In the genomic region with DNA sequence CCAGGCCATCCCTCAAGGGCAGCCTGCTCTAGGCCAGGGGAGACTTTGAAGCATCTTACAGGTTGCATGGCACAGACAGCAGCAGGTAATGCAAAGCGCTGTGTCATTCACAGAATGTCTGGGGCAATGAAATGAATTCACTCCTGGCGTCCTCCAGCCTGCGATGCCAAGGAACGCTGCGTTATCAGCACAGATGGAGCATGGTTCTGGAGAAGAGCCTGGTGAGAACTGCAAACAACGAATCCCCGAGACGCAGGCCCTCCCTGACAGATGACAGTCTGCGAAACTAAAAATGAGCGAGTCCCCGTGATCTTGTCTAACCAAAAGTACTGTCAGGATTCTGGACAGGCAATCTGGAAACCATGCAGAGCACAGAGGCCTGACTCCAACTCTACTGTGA, we compare ENCODE assay signal across 10 mouse cellular contexts.
DNase-seq lines count a peak whose midpoint lies in the region; ATAC-seq and TF ChIP-seq lines count a peak whose summit lies in the region.
"Had no signal": no experiment of that assay in that cellular context is flagged by ENCODE, and none has a peak within 500 bp of the region (broad histone marks: within the 10 kb centered on the region; RNA-seq: fewer than 3 reads in every experiment).

No protein-coding gene starts in this region.

- no peaks in the 10 kb centered on the region for H3K9me3 ChIP-seq in forebrain, embryonic 14.5 days (replicated peaks; ENCODE audit: control insufficient read depth, low read length)
- H3K9me3 ChIP-seq in forebrain, embryonic 11.5 days (ENCODE audit: control insufficient read depth, low read length): no peaks in the 10 kb centered on the region
- H3K9me3 ChIP-seq in intestine, embryonic 16.5 days (ENCODE audit: control insufficient read depth, low read length): no peaks in the 10 kb centered on the region
- H3K9me3 ChIP-seq in stomach, postnatal 0 days (ENCODE audit: control insufficient read depth, low read length): no peaks in the 10 kb centered on the region
- H3K9me3 ChIP-seq: midbrain, embryonic 12.5 days had no signal

- peaks cover 4% of the 10 kb centered on the region; the same call in 1 of the 2 replicates for H3K4me1 ChIP-seq in forebrain, embryonic 14.5 days (ENCODE audit: control insufficient read depth, insufficient read depth, low read length)
- no peaks in the 10 kb centered on the region for H3K4me1 ChIP-seq in forebrain, embryonic 11.5 days (replicated peaks; ENCODE audit: control insufficient read depth, insufficient read depth, low read length)
- H3K4me1 ChIP-seq in intestine, embryonic 16.5 days (ENCODE audit: control insufficient read depth, insufficient read depth, low read length): no peaks in the 10 kb centered on the region
- H3K4me1 ChIP-seq in stomach, postnatal 0 days (replicated peaks; ENCODE audit: control insufficient read depth, insufficient read depth): no peaks in the 10 kb centered on the region
- H3K4me1 ChIP-seq: midbrain, embryonic 12.5 days had no signal

- peak; percentile 72 for DNase-seq in forebrain, embryonic 14.5 days (ENCODE audit: low spot score)
- DNase-seq in forebrain, embryonic 11.5 days (ENCODE audit: low spot score): no peak
- peak; percentile 78 to 82 for DNase-seq in layer of hippocampus, postnatal 36 days
- DNase-seq in right cerebral cortex, postnatal 25 days: peak; percentile 45
- no peak for DNase-seq in gastrocnemius, postnatal 10 days
- DNase-seq in stomach, postnatal 0 days (ENCODE audit: low spot score): no peak

- no peak overlapping the region for H3K9ac ChIP-seq in forebrain, embryonic 14.5 days (ENCODE audit: low read length)
- no peak overlapping the region for H3K9ac ChIP-seq in forebrain, embryonic 11.5 days (ENCODE audit: low read length)
- H3K9ac ChIP-seq in intestine, embryonic 16.5 days (ENCODE audit: low read depth, low read length): no peak overlapping the region
- no peak overlapping the region for H3K9ac ChIP-seq in stomach, postnatal 0 days (ENCODE audit: low read length)
- H3K9ac ChIP-seq: midbrain, embryonic 12.5 days had no signal

- no peaks in the 10 kb centered on the region for H3K27me3 ChIP-seq in forebrain, embryonic 14.5 days (replicated peaks; ENCODE audit: control insufficient read depth, insufficient read depth, low read length)
- no peaks in the 10 kb centered on the region for H3K27me3 ChIP-seq in forebrain, embryonic 11.5 days (ENCODE audit: control insufficient read depth, insufficient read depth, low read length)
- no peaks in the 10 kb centered on the region for H3K27me3 ChIP-seq in intestine, embryonic 16.5 days (replicated peaks; ENCODE audit: control insufficient read depth, insufficient read depth, low read length)
- no peaks in the 10 kb centered on the region for H3K27me3 ChIP-seq in stomach, postnatal 0 days (ENCODE audit: control insufficient read depth, insufficient read depth, low read length)
- H3K27me3 ChIP-seq: midbrain, embryonic 12.5 days; Patski had no signal

- H3K27ac ChIP-seq in forebrain, embryonic 14.5 days (ENCODE audit: low read depth, low read length): no peak overlapping the region
- no peak overlapping the region for H3K27ac ChIP-seq in forebrain, embryonic 11.5 days (ENCODE audit: low read depth, low read length)
- H3K27ac ChIP-seq in intestine, embryonic 16.5 days (ENCODE audit: low read length): no peak overlapping the region
- no peak overlapping the region for H3K27ac ChIP-seq in stomach, postnatal 0 days (replicated peaks)
- H3K27ac ChIP-seq: midbrain, embryonic 12.5 days had no signal

- TF ChIP-seq EP300 in stomach, postnatal 0 days (optimal IDR thresholded peaks at IDR 0.05): no peak

- H3K4me3 ChIP-seq in forebrain, embryonic 14.5 days (ENCODE audit: low read depth, low read length): no peak overlapping the region
- H3K4me3 ChIP-seq in forebrain, embryonic 11.5 days (ENCODE audit: low read depth, low read length): no peak overlapping the region
- H3K4me3 ChIP-seq in intestine, embryonic 16.5 days (ENCODE audit: low read length): no peak overlapping the region
- no peak overlapping the region for H3K4me3 ChIP-seq in stomach, postnatal 0 days (ENCODE audit: low read depth, low read length)
- H3K4me3 ChIP-seq: midbrain, embryonic 12.5 days had no signal

- TF ChIP-seq CTCF in stomach, postnatal 0 days (IDR thresholded peaks at IDR 0.05; ENCODE audit: low read depth): no peak

- peak; percentile 47; the same call in 1 of the 2 replicates for ATAC-seq in forebrain, embryonic 14.5 days
- no peak for ATAC-seq in forebrain, embryonic 11.5 days (replicated peaks; ENCODE audit: low FRiP score)
- peak; percentile 90 for ATAC-seq in frontal cortex, adult (ENCODE audit: low TSS enrichment)
- no peak for ATAC-seq in intestine, embryonic 16.5 days
- ATAC-seq in stomach, postnatal 0 days (ENCODE audit: low FRiP score, low TSS enrichment): no peak
- ATAC-seq: Patski had no signal

- 82% methylated on average over 11 of the region's 11 CpGs for WGBS in forebrain, embryonic 14.5 days
- WGBS in forebrain, embryonic 11.5 days: 94% methylated on average over 11 of the region's 11 CpGs
- WGBS in intestine, embryonic 16.5 days: 96% methylated on average over 11 of the region's 11 CpGs
- 96% methylated on average over 11 of the region's 11 CpGs for WGBS in stomach, postnatal 0 days

- H3K36me3 ChIP-seq in forebrain, embryonic 14.5 days (ENCODE audit: control insufficient read depth, insufficient read depth, low read length): no peaks in the 10 kb centered on the region
- no peaks in the 10 kb centered on the region for H3K36me3 ChIP-seq in forebrain, embryonic 11.5 days (ENCODE audit: control insufficient read depth, insufficient read depth, low read length)
- H3K36me3 ChIP-seq in intestine, embryonic 16.5 days (ENCODE audit: control insufficient read depth, insufficient read depth, low read length): no peaks in the 10 kb centered on the region
- peaks cover 13% of the 10 kb centered on the region for H3K36me3 ChIP-seq in stomach, postnatal 0 days (ENCODE audit: control insufficient read depth, insufficient read depth, low read length)
- H3K36me3 ChIP-seq: midbrain, embryonic 12.5 days had no signal

- H3K4me2 ChIP-seq in forebrain, embryonic 14.5 days (ENCODE audit: low read length): no peak overlapping the region
- no peak overlapping the region for H3K4me2 ChIP-seq in forebrain, embryonic 11.5 days (ENCODE audit: low read depth, low read length, severe bottlenecking)
- H3K4me2 ChIP-seq in intestine, embryonic 16.5 days (ENCODE audit: low read depth, low read length): no peak overlapping the region
- H3K4me2 ChIP-seq in stomach, postnatal 0 days (replicated peaks; ENCODE audit: low read depth): no peak overlapping the region
- H3K4me2 ChIP-seq: midbrain, embryonic 12.5 days had no signal

Comparison
In these comparisons a context has a peak if more than half of its experiments do, and no peak if none do; other contexts are left out.
1. ATAC-seq: peak in forebrain, embryonic 14.5 days (single experiment) and frontal cortex, adult (single experiment); none in forebrain, embryonic 11.5 days (single experiment), intestine, embryonic 16.5 days (single experiment) and stomach, postnatal 0 days (single experiment).
2. DNase-seq: peak in forebrain, embryonic 14.5 days (single experiment), layer of hippocampus, postnatal 36 days (2 of 2) and right cerebral cortex, postnatal 25 days (single experiment); none in forebrain, embryonic 11.5 days (single experiment), gastrocnemius, postnatal 10 days (single experiment) and stomach, postnatal 0 days (single experiment).